Mouse (Mus musculus): Measurements from ENCODE around the gene Rnf144a. TPM values are rescaled to one million over a fixed set of nuclear protein-coding genes. Genes with fewer than 3 reads are reported as not detected.

The Rnf144a gene
- polyA plus RNA-seq, 2 experiments = 0.60 to 0.74 TPM

DNA sequence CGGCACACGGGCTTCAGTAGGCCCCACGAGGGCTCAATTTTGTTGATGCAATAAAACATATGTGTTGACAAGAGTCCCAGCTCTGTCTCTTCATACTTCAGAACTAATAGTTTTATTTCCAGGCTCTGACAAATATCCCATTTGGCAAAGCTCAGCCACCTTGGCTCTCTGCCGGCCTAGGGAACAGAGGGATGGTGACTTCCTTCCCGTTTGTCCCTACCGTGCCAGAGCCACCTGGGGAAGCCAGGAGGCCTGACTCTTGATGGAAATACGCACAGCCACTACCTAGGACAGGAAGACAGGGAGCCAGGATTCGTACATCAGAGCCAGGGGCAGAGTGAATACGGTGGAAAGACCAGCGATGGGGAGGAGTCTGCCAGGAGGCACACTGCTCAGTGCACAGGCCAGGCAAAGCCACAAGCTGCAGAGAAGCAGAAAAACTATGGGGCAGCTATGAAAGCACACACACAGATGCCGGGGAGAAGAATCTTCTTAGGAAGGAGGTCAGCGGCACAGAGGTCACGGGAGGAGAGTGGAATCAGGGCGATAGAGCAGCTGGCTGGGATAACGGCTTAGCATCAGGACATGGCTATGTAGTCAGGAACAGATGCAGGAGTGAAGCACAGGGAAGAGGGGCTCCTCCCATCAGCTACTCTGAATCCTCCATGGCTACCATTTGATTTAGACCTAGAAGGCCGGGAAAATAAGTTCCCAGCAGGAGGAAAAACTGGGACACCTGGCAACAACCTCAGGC, 11.5 kb downstream of the Rnf144a start:
- DNase-seq (ENCODE audit: low read depth in 3 of 3, low spot score in 3 of 3) (no peak), ATAC-seq (ENCODE audit: insufficient read depth) (no peak)
- Histone ChIP-seq H3K27ac (no peak overlapping the region), H3K4me1 (replicated peaks; ENCODE audit: control insufficient read depth in 2 of 2, insufficient read depth in 2 of 2, low read length in 1 of 2) (peaks cover 0 to 13% of the 10 kb centered on the region in 2 experiments; a peak in 2 of 4 replicates), H3K9ac (replicated peaks) (no peak overlapping the region), H3K27me3 (ENCODE audit: control insufficient read depth, insufficient read depth, low read length) (no peaks in the 10 kb centered on the region), H3K4me2 (ENCODE audit: low read depth) (no peak overlapping the region), H3K4me3 (ENCODE audit: insufficient read depth in 1 of 2, low read depth in 2 of 2, low read length in 2 of 2) (no peak overlapping the region), H3K36me3 (replicated peaks; ENCODE audit: control insufficient read depth, insufficient read depth, low read depth) (no peaks in the 10 kb centered on the region), H3K9me3 (ENCODE audit: control insufficient read depth, low read length) (no peaks in the 10 kb centered on the region)
- WGBS (ENCODE audit: insufficient replicate concordance) = 69% methylated on average over 16 of the region's 16 CpGs
- TF ChIP-seq EP300 (IDR thresholded peaks at IDR 0.05; ENCODE audit: low read depth) (no peak), CTCF (IDR thresholded peaks at IDR 0.05; ENCODE audit: low read depth) (no peak)

GRCm38 (mm10) chr12:26401696-26402470, 13.2 kb downstream of the Rnf144a start:
- ATAC-seq (ENCODE audit: insufficient read depth) = no peak
- DNase-seq (ENCODE audit: low read depth in 3 of 3, low spot score in 3 of 3) = no peak
- Histone ChIP-seq H3K4me3 (ENCODE audit: insufficient read depth in 1 of 2, low read depth in 2 of 2, low read length in 2 of 2) (no peak overlapping the region), H3K27ac (no peak overlapping the region), H3K9ac (replicated peaks) (no peak overlapping the region), H3K4me1 (replicated peaks; ENCODE audit: control insufficient read depth in 2 of 2, insufficient read depth in 2 of 2, low read length in 1 of 2) (peaks cover 0 to 13% of the 10 kb centered on the region in 2 experiments; a peak in 2 of 4 replicates), H3K4me2 (ENCODE audit: low read depth) (no peak overlapping the region), H3K9me3 (ENCODE audit: control insufficient read depth, low read length) (no peaks in the 10 kb centered on the region), H3K27me3 (ENCODE audit: control insufficient read depth, insufficient read depth, low read length) (no peaks in the 10 kb centered on the region), H3K36me3 (replicated peaks; ENCODE audit: control insufficient read depth, insufficient read depth, low read depth) (no peaks in the 10 kb centered on the region)
- WGBS (ENCODE audit: insufficient replicate concordance) = 33% methylated on average over 10 of the region's 10 CpGs
- TF ChIP-seq CTCF (IDR thresholded peaks at IDR 0.05; ENCODE audit: low read depth) = no peak
- no peak for TF ChIP-seq EP300 (IDR thresholded peaks at IDR 0.05; ENCODE audit: low read depth)

- Histone ChIP-seq H3K4me2 (ENCODE audit: low read depth) (no peak overlapping the region), H3K9me3 (ENCODE audit: control insufficient read depth, low read length) (no peaks in the 10 kb centered on the region), H3K27ac (no peak overlapping the region), H3K9ac (replicated peaks) (no peak overlapping the region), H3K4me1 (replicated peaks; ENCODE audit: control insufficient read depth in 2 of 2, insufficient read depth in 2 of 2, low read length in 1 of 2) (peaks cover 0 to 13% of the 10 kb centered on the region in 2 experiments; a peak in 2 of 4 replicates), H3K27me3 (ENCODE audit: control insufficient read depth, insufficient read depth, low read length) (no peaks in the 10 kb centered on the region), H3K36me3 (replicated peaks; ENCODE audit: control insufficient read depth, insufficient read depth, low read depth) (no peaks in the 10 kb centered on the region), H3K4me3 (ENCODE audit: insufficient read depth in 1 of 2, low read depth in 2 of 2, low read length in 2 of 2) (no peak overlapping the region)
- TF ChIP-seq CTCF (IDR thresholded peaks at IDR 0.05; ENCODE audit: low read depth) (no peak), EP300 (IDR thresholded peaks at IDR 0.05; ENCODE audit: low read depth) (no peak)
- DNase-seq (ENCODE audit: low read depth in 3 of 3, low spot score in 3 of 3) (no peak), ATAC-seq (ENCODE audit: insufficient read depth) (no peak)
- 43% methylated on average over 1 of the region's 1 CpGs for WGBS (ENCODE audit: insufficient replicate concordance)
Measured at GRCm38 (mm10) chr12:26401254-26401653, 13.8 kb downstream of the Rnf144a start.

DNA sequence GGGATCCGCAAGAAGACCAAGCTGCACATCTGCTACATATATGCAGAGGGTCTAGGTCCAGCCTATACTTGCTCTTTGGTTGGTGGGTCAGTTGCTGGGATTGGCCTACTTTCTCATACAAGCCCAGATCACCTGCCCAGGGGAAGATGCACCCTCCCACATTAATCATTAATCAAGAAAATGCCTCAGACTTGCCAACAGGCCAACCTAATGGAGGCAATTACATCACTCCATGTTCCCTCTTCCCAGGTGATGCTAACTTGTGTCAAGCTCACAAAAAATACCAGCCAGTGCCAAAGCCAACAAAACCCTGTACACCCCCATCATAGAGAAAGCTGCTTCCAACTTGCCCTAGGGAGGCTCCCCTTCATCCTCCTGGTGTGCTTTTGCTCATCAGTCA, 14.3 kb downstream of the Rnf144a start:
- no peak for DNase-seq (ENCODE audit: low read depth in 3 of 3, low spot score in 3 of 3)
- WGBS (ENCODE audit: insufficient replicate concordance) = 88% methylated on average over 1 of the region's 1 CpGs

DNA sequence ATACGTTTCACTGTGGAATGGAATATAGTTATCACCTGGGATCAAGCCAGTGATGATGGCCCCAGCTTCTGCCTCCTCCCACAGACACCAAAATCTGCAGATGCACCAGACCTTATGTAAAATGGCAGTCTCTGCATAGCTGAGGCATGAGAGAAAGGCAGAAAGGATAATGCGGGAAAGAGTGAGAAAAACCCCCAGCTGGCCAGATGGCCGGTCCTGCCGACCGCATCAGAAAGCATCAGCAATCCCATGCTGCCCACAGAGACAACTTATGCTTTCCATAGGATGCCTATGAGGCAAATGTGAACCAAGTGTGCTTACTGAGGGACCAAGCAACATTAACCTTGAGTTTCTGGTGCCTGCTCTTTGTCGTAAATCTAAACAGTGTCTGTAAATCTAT, 15.7 kb downstream of the Rnf144a start:
- Histone ChIP-seq H3K36me3 (replicated peaks; ENCODE audit: control insufficient read depth, insufficient read depth, low read depth) (no peaks in the 10 kb centered on the region), H3K9me3 (ENCODE audit: control insufficient read depth, low read length) (no peaks in the 10 kb centered on the region), H3K4me3 (ENCODE audit: insufficient read depth in 1 of 2, low read depth in 2 of 2, low read length in 2 of 2) (no peak overlapping the region), H3K4me2 (ENCODE audit: low read depth) (no peak overlapping the region), H3K27me3 (ENCODE audit: control insufficient read depth, insufficient read depth, low read length) (no peaks in the 10 kb centered on the region), H3K4me1 (replicated peaks; ENCODE audit: control insufficient read depth in 2 of 2, insufficient read depth in 2 of 2, low read length in 1 of 2) (peaks cover 0 to 9% of the 10 kb centered on the region in 2 experiments; a peak in 1 of 4 replicates), H3K9ac (replicated peaks) (no peak overlapping the region), H3K27ac (no peak overlapping the region)
- TF ChIP-seq CTCF (IDR thresholded peaks at IDR 0.05; ENCODE audit: low read depth) = no peak
- ATAC-seq (ENCODE audit: insufficient read depth) (no peak), DNase-seq (ENCODE audit: low read depth in 3 of 3, low spot score in 3 of 3) (no peak)
- WGBS (ENCODE audit: insufficient replicate concordance) = 76% methylated on average over 6 of the region's 6 CpGs

More for the DNA sequence above, 14.3 kb downstream of the Rnf144a start:
- Histone ChIP-seq H3K9ac (replicated peaks) (no peak overlapping the region), H3K4me1 (replicated peaks; ENCODE audit: control insufficient read depth in 2 of 2, insufficient read depth in 2 of 2, low read length in 1 of 2) (peaks cover 0 to 13% of the 10 kb centered on the region in 2 experiments; a peak in 1 of 4 replicates), H3K4me2 (ENCODE audit: low read depth) (no peak overlapping the region), H3K36me3 (replicated peaks; ENCODE audit: control insufficient read depth, insufficient read depth, low read depth) (no peaks in the 10 kb centered on the region), H3K4me3 (ENCODE audit: insufficient read depth in 1 of 2, low read depth in 2 of 2, low read length in 2 of 2) (no peak overlapping the region), H3K27me3 (ENCODE audit: control insufficient read depth, insufficient read depth, low read length) (no peaks in the 10 kb centered on the region), H3K9me3 (ENCODE audit: control insufficient read depth, low read length) (no peaks in the 10 kb centered on the region), H3K27ac (no peak overlapping the region)
- no peak for TF ChIP-seq CTCF (IDR thresholded peaks at IDR 0.05; ENCODE audit: low read depth)
- no peak for TF ChIP-seq EP300 (IDR thresholded peaks at IDR 0.05; ENCODE audit: low read depth)
- no peak for ATAC-seq (ENCODE audit: insufficient read depth)
